Mouse (Mus musculus) splenic B cell, adult 2 months (primary cell): Measurements from ENCODE around the gene Dirc2.

Experiments used
- DNase-seq: peaks from one replicate; pipeline ENCODE4 v3.0.0-alpha.2; 2011; ENCODE audit warnings: low read depth, low spot score
- H3K27me3 ChIP-seq: 2 replicates; pipeline ENCODE4 v1.6.1; 2012; ENCODE audit warnings: mild to moderate bottlenecking, low read length, moderate library complexity, mixed read lengths; ENCODE audit not compliant: control insufficient read depth, poor library complexity, insufficient read depth, severe bottlenecking
- H3K36me3 ChIP-seq: 2 replicates; pipeline ENCODE4 v1.6.1; 2012; ENCODE audit warnings: mild to moderate bottlenecking, low read length, moderate library complexity, mixed read lengths; ENCODE audit not compliant: control insufficient read depth, poor library complexity, insufficient read depth, severe bottlenecking

The Dirc2 gene

GRCm38 (mm10) chr16:35738096-35738767, 30.9 kb downstream of the Dirc2 start:
- DNase-seq, result no peak
- Histone ChIP-seq H3K27me3 (no peaks in the 10 kb centered on the region), H3K36me3 (no peaks in the 10 kb centered on the region)

- peak; percentile 81 for DNase-seq
- Histone ChIP-seq H3K36me3 (no peaks in the 10 kb centered on the region), H3K27me3 (no peaks in the 10 kb centered on the region)
These were observed 35.1 kb downstream of the Dirc2 start for GRCm38 (mm10) chr16:35734038-35734437.

DNA sequence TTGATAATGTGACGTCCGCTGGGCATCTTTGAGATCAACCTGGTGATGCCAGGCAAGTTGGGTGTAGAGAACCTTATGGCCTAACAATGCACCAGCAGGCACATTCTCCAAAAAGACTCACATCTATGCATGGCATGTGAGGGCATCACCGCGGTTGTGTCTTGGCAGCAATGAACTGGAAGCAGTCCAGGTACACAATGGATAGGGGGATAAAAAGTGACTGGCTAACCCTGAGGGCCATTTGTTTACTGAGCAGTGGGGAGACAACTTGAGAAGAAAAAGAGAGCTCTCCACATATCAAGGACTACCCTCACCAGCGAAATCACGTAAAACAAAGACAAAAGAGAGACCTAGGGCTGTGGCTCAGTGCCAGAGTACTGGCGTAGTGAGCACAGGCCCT, 37.1 kb downstream of the Dirc2 start:
- Histone ChIP-seq H3K36me3 (no peaks in the 10 kb centered on the region), H3K27me3 (no peaks in the 10 kb centered on the region)
- DNase-seq, result no peak

DNA sequence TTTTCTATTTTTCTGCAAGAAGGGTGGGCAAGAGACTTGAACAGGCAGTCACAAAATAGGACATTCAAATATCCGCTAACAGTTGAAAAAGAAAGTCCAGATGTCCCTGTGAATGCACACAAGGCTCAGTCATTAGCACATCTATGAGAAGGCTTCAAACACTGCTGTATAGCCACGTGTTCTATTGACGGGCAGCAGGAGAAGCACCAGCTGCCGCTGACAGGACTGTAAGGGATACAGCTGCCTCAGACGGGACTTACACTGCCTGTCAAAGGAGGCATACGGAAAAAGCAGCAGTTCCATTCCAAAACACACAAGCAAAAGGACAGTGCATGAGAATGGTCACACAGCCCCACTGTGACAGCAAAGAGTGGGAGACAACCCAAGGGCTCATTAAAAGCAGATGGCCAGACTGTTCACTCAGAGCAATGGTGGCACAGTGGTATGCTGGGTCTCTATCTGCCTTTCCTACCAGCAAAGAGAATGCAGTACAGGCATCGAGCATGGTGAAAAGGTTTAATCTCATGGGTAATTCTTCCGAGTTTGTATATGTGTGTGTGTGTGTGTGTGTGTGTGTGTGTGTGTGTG, 39.9 kb downstream of the Dirc2 start:
- no peak for DNase-seq
- no peaks in the 10 kb centered on the region for H3K27me3 ChIP-seq
- H3K36me3 ChIP-seq, result no peaks in the 10 kb centered on the region

GRCm38 (mm10) chr16:35726601-35727000, 42.6 kb downstream of the Dirc2 start:
- Histone ChIP-seq H3K27me3 (no peaks in the 10 kb centered on the region), H3K36me3 (no peaks in the 10 kb centered on the region)
- no peak for DNase-seq

- Histone ChIP-seq H3K36me3 (no peaks in the 10 kb centered on the region), H3K27me3 (no peaks in the 10 kb centered on the region)
- no peak for DNase-seq
These were observed 44.6 kb downstream of the Dirc2 start for GRCm38 (mm10) chr16:35724561-35724960.

- DNase-seq, result no peak
- Histone ChIP-seq H3K36me3 (0 out of 2 replicates have a peak, but pooled peaks cover 3% of the 10 kb centered on the region), H3K27me3 (no peaks in the 10 kb centered on the region)
These were observed 51.4 kb downstream of the Dirc2 start for GRCm38 (mm10) chr16:35717761-35718160.

- DNase-seq, result no peak
- H3K27me3 ChIP-seq, result no peaks in the 10 kb centered on the region
- H3K36me3 ChIP-seq, result 0 out of 2 replicates have a peak, but pooled peaks cover 3% of the 10 kb centered on the region
These were observed 52.9 kb downstream of the Dirc2 start for GRCm38 (mm10) chr16:35716257-35716656.

GRCm38 (mm10) chr16:35715771-35716170, 53.4 kb downstream of the Dirc2 start:
- no peaks in the 10 kb centered on the region for H3K27me3 ChIP-seq
- DNase-seq, result no peak
- H3K36me3 ChIP-seq, result 0 out of 2 replicates have a peak, but pooled peaks cover 3% of the 10 kb centered on the region

- H3K27me3 ChIP-seq, result no peaks in the 10 kb centered on the region
- H3K36me3 ChIP-seq, result 0 out of 2 replicates have a peak, but pooled peaks cover 3% of the 10 kb centered on the region
- no peak for DNase-seq
These were observed 53.8 kb downstream of the Dirc2 start for GRCm38 (mm10) chr16:35715350-35715749.

DNA sequence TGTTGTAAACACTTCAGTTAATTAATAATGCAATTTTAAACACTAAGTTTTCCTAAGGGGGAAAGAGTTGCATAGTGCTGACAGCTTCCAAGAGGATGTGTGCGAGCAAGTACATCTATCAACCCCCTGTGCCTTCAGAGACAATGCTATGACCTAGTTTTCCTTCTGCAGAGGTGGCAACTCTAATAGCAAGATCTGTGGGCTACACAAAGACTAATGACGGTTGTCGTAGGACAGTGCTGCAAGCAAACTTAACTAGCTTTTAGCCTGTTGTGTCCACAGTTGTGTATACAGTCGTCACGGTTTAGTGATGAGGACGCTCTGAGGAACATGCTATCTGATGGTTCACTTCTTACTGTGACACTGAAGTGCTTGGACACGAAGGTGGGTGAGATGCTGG, 54.5 kb downstream of the Dirc2 start:
- no peak for DNase-seq
- Histone ChIP-seq H3K36me3 (0 out of 2 replicates have a peak, but pooled peaks cover 3% of the 10 kb centered on the region), H3K27me3 (no peaks in the 10 kb centered on the region)

DNA sequence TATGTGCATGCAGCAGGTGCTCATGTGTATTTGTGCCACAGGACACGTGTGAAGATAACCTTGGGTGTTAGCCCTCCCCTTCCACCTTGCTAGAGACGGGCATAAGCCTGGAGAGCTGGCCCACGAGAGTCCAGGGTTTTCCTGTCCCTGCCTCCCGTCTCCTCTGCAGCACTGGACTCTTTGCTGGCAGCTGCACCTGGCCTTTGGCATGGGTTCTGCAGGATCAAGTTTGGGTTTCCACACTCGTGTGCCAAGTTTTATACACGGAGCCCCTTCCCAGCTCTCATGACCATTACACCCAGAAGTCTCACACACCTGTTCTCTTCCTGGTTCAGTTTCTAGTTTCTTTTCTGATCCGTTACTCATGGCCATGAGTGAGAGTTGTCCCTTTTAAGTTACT, 55.5 kb downstream of the Dirc2 start:
- H3K27me3 ChIP-seq, result no peaks in the 10 kb centered on the region
- H3K36me3 ChIP-seq, result no peaks in the 10 kb centered on the region
- DNase-seq, result no peak

GRCm38 (mm10) chr16:35711004-35711403, 58.2 kb downstream of the Dirc2 start:
- Histone ChIP-seq H3K36me3 (no peaks in the 10 kb centered on the region), H3K27me3 (no peaks in the 10 kb centered on the region)
- no peak for DNase-seq

GRCm38 (mm10) chr16:35707004-35707403, 62.2 kb downstream of the Dirc2 start:
- H3K27me3 ChIP-seq, result no peaks in the 10 kb centered on the region
- DNase-seq, result no peak

GRCm38 (mm10) chr16:35704796-35705195, 64.4 kb downstream of the Dirc2 start:
- DNase-seq, result no peak
- no peaks in the 10 kb centered on the region for H3K27me3 ChIP-seq
- H3K36me3 ChIP-seq, result peaks cover 2% of the 10 kb centered on the region; the same call in 1 of the 2 replicates

More at GRCm38 (mm10) chr16:35707004-35707403, 62.2 kb downstream of the Dirc2 start:
- H3K36me3 ChIP-seq, result peaks cover 2% of the 10 kb centered on the region; the same call in 1 of the 2 replicates
